Mouse (Mus musculus): ENCODE results near the gene Gpsm3. TPM values are rescaled to one million over a fixed set of nuclear protein-coding genes. Genes with fewer than 3 reads are reported as not detected.

Gpsm3 gene
- polyA plus RNA-seq, 1 experiment from 2014 or later: 3.8 TPM

DNA sequence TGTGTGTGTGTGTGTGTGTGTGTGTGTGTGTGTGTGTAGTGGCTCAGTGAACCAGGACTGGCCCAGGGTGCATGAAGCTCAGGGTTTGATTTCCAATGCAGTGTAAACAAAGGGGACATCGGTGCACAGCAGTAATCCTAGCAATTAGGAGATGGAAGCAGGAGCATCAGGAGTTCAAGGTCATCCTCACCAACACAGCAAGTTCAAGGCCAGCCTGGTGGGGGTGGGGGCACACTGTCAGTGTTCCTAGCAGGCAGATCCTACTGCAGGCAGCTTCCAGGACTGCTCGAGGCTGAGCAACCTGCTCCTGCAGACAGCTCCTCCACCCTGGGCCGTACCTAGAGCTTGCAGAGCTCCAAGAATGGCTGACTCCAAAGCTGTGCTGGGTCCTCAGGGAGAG, 27.0 kb upstream of the Gpsm3 start:
- no peak overlapping the region for H3K4me3 ChIP-seq
- no peak overlapping the region for H3K27ac ChIP-seq
- H3K4me1 ChIP-seq: no peaks in the 10 kb centered on the region
- H3K9me3 ChIP-seq: no peaks in the 10 kb centered on the region
- 83% methylated on average over 3 of the region's 3 CpGs for WGBS
- ATAC-seq (replicated peaks): no peak
- no peak overlapping the region for H3K4me2 ChIP-seq
- H3K9ac ChIP-seq: no peak overlapping the region
- H3K27me3 ChIP-seq (replicated peaks): 0 out of 2 replicates have a peak, but pooled peaks cover 5% of the 10 kb centered on the region
- H3K36me3 ChIP-seq (replicated peaks): no peaks in the 10 kb centered on the region

DNA sequence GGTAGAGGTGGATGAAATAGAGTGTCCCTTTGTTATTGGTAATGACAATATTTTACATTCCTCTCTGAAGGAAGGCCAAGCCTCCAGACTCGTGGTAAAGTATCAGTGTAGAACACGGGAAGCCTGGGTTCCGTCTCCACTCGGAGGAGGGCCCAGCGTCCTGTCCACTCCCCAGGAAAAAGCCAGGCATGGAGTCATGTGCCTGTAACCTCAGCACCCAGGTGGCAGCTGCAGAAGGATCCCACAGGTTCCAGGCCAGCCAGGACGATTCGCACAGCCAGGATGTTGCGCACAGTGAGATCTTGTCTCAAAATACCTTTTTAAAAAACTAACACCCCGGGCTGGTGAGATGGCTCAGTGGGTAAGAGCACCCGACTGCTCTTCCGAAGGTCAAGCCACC, 26.3 kb upstream of the Gpsm3 start:
- no peak overlapping the region for H3K27ac ChIP-seq
- H3K27me3 ChIP-seq (replicated peaks): 0 out of 2 replicates have a peak, but pooled peaks cover 5% of the 10 kb centered on the region
- no peak overlapping the region for H3K4me2 ChIP-seq
- H3K4me1 ChIP-seq: no peaks in the 10 kb centered on the region
- H3K9ac ChIP-seq: no peak overlapping the region
- no peaks in the 10 kb centered on the region for H3K9me3 ChIP-seq
- no peak for ATAC-seq (replicated peaks)
- 76% methylated on average over 11 of the region's 11 CpGs for WGBS
- no peaks in the 10 kb centered on the region for H3K36me3 ChIP-seq (replicated peaks)
- H3K4me3 ChIP-seq: no peak overlapping the region

- no peaks in the 10 kb centered on the region for H3K36me3 ChIP-seq (replicated peaks)
- no peak within 1 kb of the TSS for H3K4me3 ChIP-seq
- H3K4me1 ChIP-seq: no peaks in the 10 kb centered on the region
- H3K9me3 ChIP-seq: no peaks in the 10 kb centered on the region
- H3K27me3 ChIP-seq (replicated peaks): 0 out of 2 replicates have a peak, but pooled peaks cover 5% of the 10 kb centered on the region
- no peak within 1 kb of the TSS for H3K9ac ChIP-seq
- 0 out of 2 replicates have a peak within 1 kb of the TSS, but pooled peaks have one; percentile 12 for H3K4me2 ChIP-seq
- no peak for ATAC-seq (replicated peaks)
- 0 out of 2 replicates have a peak within 1 kb of the TSS, but pooled peaks have one; percentile 21 for H3K27ac ChIP-seq
- 17% methylated on average over 6 of the region's 6 CpGs for WGBS
Observed at GRCm38 (mm10) chr17:34564003-34564421, 25.6 kb upstream of the Gpsm3 start, which contains the start of gene Notch4. Gene Notch4 (plus strand): TSS chr17:34564268.

DNA sequence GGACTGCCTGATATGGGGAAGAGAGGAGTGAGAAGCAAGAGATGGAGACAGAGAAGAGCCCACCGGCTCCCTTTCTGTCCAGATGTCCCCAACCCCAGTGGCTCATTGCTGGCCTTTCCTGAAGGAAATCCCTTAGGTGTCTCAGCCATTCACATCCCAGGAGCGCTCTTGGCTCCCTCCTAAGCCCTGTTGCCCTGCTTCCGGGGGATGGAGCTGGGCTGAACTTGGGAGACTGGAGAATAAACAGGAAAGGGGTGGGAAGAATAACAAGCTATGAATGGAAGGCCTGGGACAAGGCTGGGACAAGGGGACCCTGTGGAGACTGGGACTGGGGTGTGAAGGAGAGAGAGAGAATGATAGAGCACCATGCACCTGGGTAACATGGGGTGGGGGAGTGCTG, 24.8 kb upstream of the Gpsm3 start:
- no peak for ATAC-seq (replicated peaks)
- no peak overlapping the region for H3K9ac ChIP-seq

GRCm38 (mm10) chr17:34567311-34567710, 22.3 kb upstream of the Gpsm3 start:
- no peak overlapping the region for H3K9ac ChIP-seq
- no peak for ATAC-seq (replicated peaks)
- 0 out of 2 replicates have a peak, but pooled peaks cover 5% of the 10 kb centered on the region for H3K27me3 ChIP-seq (replicated peaks)
- H3K27ac ChIP-seq: no peak overlapping the region
- 64% methylated on average over 9 of the region's 9 CpGs for WGBS
- no peaks in the 10 kb centered on the region for H3K9me3 ChIP-seq
- H3K36me3 ChIP-seq (replicated peaks): no peaks in the 10 kb centered on the region
- H3K4me2 ChIP-seq: no peak overlapping the region
- no peaks in the 10 kb centered on the region for H3K4me1 ChIP-seq
- H3K4me3 ChIP-seq: no peak overlapping the region

More for the DNA sequence above, 24.8 kb upstream of the Gpsm3 start:
- WGBS: 64% methylated on average over 3 of the region's 3 CpGs
- 0 out of 2 replicates have a peak overlapping the region, but pooled peaks have one; percentile 12 for H3K4me2 ChIP-seq
- no peak overlapping the region for H3K4me3 ChIP-seq
- H3K9me3 ChIP-seq: no peaks in the 10 kb centered on the region
- 0 out of 2 replicates have a peak overlapping the region, but pooled peaks have one; percentile 21 for H3K27ac ChIP-seq
- H3K36me3 ChIP-seq (replicated peaks): no peaks in the 10 kb centered on the region
- H3K27me3 ChIP-seq (replicated peaks): 0 out of 2 replicates have a peak, but pooled peaks cover 5% of the 10 kb centered on the region
- no peaks in the 10 kb centered on the region for H3K4me1 ChIP-seq

GRCm38 (mm10) chr17:34568421-34568820, 21.2 kb upstream of the Gpsm3 start:
- Histone ChIP-seq H3K27me3 (replicated peaks) (0 out of 2 replicates have a peak, but pooled peaks cover 5% of the 10 kb centered on the region), H3K36me3 (replicated peaks) (no peaks in the 10 kb centered on the region), H3K4me1 (no peaks in the 10 kb centered on the region), H3K4me3 (no peak overlapping the region), H3K27ac (no peak overlapping the region), H3K9ac (no peak overlapping the region), H3K9me3 (no peaks in the 10 kb centered on the region), H3K4me2 (no peak overlapping the region)
- no peak for ATAC-seq (replicated peaks)
- 79% methylated on average over 13 of the region's 13 CpGs for WGBS

DNA sequence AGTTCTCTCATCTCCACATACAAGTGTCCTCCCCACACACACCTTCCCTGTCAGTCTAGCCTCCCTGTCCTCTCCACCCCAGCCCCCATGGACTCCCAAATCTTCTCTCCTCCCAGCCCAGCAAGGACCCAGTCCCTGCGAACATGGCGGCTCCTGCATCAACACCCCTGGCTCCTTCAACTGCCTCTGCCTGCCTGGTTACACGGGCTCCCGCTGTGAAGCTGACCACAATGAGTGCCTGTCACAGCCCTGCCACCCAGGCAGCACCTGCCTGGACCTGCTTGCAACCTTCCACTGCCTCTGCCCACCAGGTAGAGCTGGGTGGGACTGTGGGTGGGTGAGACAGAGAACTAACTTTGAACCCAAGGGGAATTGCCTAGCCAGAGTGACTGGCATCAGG, 19.7 kb upstream of the Gpsm3 start:
- H3K27ac ChIP-seq: no peak overlapping the region
- H3K4me1 ChIP-seq: no peaks in the 10 kb centered on the region
- H3K9ac ChIP-seq: no peak overlapping the region
- H3K4me3 ChIP-seq: no peak overlapping the region
- no peaks in the 10 kb centered on the region for H3K9me3 ChIP-seq
- 67% methylated on average over 4 of the region's 4 CpGs for WGBS
- H3K4me2 ChIP-seq: no peak overlapping the region
- ATAC-seq (replicated peaks): no peak
- 0 out of 2 replicates have a peak, but pooled peaks cover 5% of the 10 kb centered on the region for H3K27me3 ChIP-seq (replicated peaks)
- H3K36me3 ChIP-seq (replicated peaks): no peaks in the 10 kb centered on the region

GRCm38 (mm10) chr17:34571875-34572274, 17.7 kb upstream of the Gpsm3 start:
- no peak overlapping the region for H3K27ac ChIP-seq
- no peak overlapping the region for H3K4me3 ChIP-seq
- no peak for ATAC-seq (replicated peaks)
- H3K4me1 ChIP-seq: no peaks in the 10 kb centered on the region
- WGBS: 12% methylated on average over 5 of the region's 5 CpGs
- H3K9ac ChIP-seq: no peak overlapping the region
- no peak overlapping the region for H3K4me2 ChIP-seq
- H3K27me3 ChIP-seq (replicated peaks): 0 out of 2 replicates have a peak, but pooled peaks cover 5% of the 10 kb centered on the region
- H3K36me3 ChIP-seq (replicated peaks): no peaks in the 10 kb centered on the region
- H3K9me3 ChIP-seq: no peaks in the 10 kb centered on the region

DNA sequence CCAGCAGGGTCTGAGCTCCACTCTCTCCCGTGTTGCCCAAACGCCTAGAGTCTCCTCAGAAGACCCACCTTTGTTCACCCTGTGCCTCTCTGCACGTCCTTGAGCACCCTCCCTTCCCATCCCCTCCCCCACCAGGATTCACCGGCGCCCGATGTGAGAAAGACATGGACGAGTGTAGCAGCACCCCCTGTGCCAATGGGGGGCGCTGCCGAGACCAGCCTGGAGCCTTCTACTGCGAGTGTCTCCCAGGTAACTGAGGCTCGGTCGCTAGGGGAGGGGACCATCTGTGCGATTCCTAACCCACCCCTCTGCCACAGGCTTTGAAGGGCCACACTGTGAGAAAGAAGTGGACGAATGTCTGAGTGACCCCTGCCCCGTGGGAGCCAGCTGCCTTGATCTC, 17.2 kb upstream of the Gpsm3 start:
- 10% methylated on average over 15 of the region's 15 CpGs for WGBS
- ATAC-seq (replicated peaks): no peak
- no peaks in the 10 kb centered on the region for H3K9me3 ChIP-seq

DNA sequence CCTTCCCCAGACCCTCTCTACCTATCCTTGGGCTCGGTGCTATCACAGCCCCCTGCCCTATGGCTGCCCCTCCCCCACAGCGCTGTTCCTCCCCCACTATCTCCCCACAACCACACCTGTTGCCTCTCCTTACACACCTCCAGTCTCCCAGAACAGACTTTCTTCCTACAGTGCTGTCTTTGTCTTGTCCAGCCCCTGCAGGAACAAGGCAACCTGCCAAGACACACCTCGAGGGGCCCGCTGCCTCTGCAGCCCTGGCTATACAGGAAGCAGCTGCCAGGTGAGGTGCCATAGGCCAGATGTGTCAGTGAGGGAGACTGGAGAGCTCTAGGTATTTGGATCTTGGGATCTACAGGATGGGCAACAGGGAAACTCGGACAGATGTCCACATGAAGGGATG, 13.0 kb upstream of the Gpsm3 start:
- ATAC-seq (replicated peaks): no peak
- Histone ChIP-seq H3K4me2 (no peak overlapping the region), H3K4me1 (no peaks in the 10 kb centered on the region), H3K36me3 (replicated peaks) (no peaks in the 10 kb centered on the region), H3K27me3 (replicated peaks) (no peaks in the 10 kb centered on the region), H3K9me3 (no peaks in the 10 kb centered on the region), H3K4me3 (no peak overlapping the region), H3K27ac (no peak overlapping the region), H3K9ac (no peak overlapping the region)
- 72% methylated on average over 5 of the region's 5 CpGs for WGBS

More for the DNA sequence above, 17.2 kb upstream of the Gpsm3 start:
- Histone ChIP-seq H3K4me1 (no peaks in the 10 kb centered on the region), H3K36me3 (replicated peaks) (no peaks in the 10 kb centered on the region), H3K4me2 (no peak overlapping the region), H3K4me3 (no peak overlapping the region), H3K27me3 (replicated peaks) (0 out of 2 replicates have a peak, but pooled peaks cover 1% of the 10 kb centered on the region), H3K9ac (no peak overlapping the region), H3K27ac (no peak overlapping the region)

DNA sequence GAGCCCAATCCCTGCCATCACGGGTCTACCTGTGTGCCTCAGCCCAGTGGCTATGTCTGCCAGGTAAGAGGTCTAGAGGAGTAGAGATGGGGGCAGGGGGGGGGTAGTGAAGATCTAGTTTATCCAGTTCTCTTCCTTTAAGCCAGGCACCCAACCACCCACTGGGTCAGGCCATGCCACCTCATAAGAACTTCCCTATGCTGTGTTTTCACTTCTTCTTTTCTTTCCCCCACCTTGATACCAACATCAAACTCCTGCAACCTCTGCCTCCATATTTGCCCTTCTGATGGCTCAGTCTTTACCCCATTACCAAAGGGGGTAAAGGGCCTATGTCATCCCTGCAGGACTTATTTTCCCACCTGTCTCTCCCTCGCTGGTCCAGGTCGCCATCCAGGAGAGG, 11.5 kb upstream of the Gpsm3 start:
- no peak for ATAC-seq (replicated peaks)
- Histone ChIP-seq H3K4me3 (no peak overlapping the region), H3K9ac (no peak overlapping the region), H3K9me3 (no peaks in the 10 kb centered on the region), H3K4me2 (no peak overlapping the region), H3K27me3 (replicated peaks) (no peaks in the 10 kb centered on the region), H3K36me3 (replicated peaks) (no peaks in the 10 kb centered on the region), H3K4me1 (no peaks in the 10 kb centered on the region), H3K27ac (no peak overlapping the region)
- WGBS: 86% methylated on average over 3 of the region's 3 CpGs

- no peaks in the 10 kb centered on the region for H3K36me3 ChIP-seq (replicated peaks)
- H3K9ac ChIP-seq: no peak overlapping the region
- no peak for ATAC-seq (replicated peaks)
- 86% methylated on average over 12 of the region's 12 CpGs for WGBS
- no peak overlapping the region for H3K27ac ChIP-seq
- H3K4me2 ChIP-seq: no peak overlapping the region
- H3K4me3 ChIP-seq: no peak overlapping the region
- H3K4me1 ChIP-seq: peaks cover 11% of the 10 kb centered on the region
- no peaks in the 10 kb centered on the region for H3K27me3 ChIP-seq (replicated peaks)
- H3K9me3 ChIP-seq: no peaks in the 10 kb centered on the region
Observed at GRCm38 (mm10) chr17:34582528-34582927, 7.1 kb upstream of the Gpsm3 start.

GRCm38 (mm10) chr17:34583397-34583796, 6.2 kb upstream of the Gpsm3 start:
- H3K27me3 ChIP-seq (replicated peaks): no peaks in the 10 kb centered on the region
- no peak for ATAC-seq (replicated peaks)
- 54% methylated on average over 7 of the region's 7 CpGs for WGBS

More at GRCm38 (mm10) chr17:34583397-34583796, 6.2 kb upstream of the Gpsm3 start:
- Histone ChIP-seq H3K9ac (no peak overlapping the region), H3K4me2 (no peak overlapping the region), H3K9me3 (no peaks in the 10 kb centered on the region), H3K4me1 (peaks cover 18% of the 10 kb centered on the region), H3K36me3 (replicated peaks) (no peaks in the 10 kb centered on the region), H3K27ac (no peak overlapping the region), H3K4me3 (no peak overlapping the region)
